Mouse (Mus musculus) Muller cell, postnatal 12 days (primary cell): ENCODE data around the gene Gm765.

Experiments used
- DNase-seq: peaks from one replicate; pipeline ENCODE4 v3.0.0-alpha.2; 2015; ENCODE audit errors: inconsistent ontology term

Gm765 gene

DNA sequence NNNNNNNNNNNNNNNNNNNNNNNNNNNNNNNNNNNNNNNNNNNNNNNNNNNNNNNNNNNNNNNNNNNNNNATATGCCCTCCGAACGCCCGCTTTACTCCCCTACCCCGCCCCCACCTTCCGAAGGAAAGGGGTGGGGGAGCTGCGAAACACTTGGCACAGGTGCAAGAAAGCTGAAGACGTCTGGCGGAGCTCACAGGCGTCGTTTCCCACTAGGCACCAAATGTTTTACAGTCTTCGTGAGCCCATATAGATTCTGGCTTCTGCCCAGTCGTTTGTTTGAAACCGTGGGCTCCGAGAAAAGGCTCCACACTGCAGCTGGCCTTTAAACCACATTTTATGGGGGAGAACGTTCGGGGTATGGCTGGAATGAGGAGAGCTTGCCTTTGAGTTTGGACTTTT, 120.6 kb downstream of the Gm765 start:
- DNase-seq, result no peak

DNA sequence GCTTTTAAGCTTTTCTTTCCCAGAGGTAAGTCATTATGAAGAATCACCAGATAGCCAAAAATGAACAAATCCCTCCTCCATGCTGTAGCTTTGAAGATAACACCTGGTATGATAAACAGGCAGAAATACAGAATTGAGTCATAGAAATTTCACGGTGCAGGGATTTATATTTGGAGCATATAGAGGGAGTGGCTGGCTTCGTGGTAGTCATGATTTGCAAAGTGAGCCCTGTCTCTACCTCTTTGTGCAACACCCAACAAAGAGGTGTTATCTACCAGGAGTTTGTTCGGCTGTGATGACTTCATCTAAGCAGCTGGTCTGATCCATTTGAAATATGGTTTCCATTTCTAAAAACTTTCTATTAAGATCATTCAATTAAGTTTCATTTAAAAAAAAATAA, 130.3 kb downstream of the Gm765 start:
- no peak for DNase-seq

DNA sequence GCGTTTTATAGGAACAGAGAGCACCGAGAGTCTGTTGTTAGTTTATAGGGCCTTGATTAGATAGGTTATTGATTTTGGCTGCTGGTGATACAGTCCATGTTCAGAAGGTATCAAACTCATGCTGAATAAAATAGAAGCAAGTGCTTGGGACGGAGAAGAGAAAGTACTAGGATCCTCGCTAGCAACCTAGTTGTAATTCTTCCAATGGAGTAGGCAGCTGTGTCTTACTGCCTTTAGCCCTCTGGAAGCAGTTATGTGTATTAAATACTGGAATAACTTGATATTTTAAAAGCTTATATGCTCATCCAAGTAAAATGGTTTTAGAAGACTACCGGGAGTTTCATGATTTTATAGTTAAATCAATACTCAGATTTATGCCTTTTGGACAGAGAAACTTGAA, 132.3 kb downstream of the Gm765 start:
- no peak for DNase-seq

DNA sequence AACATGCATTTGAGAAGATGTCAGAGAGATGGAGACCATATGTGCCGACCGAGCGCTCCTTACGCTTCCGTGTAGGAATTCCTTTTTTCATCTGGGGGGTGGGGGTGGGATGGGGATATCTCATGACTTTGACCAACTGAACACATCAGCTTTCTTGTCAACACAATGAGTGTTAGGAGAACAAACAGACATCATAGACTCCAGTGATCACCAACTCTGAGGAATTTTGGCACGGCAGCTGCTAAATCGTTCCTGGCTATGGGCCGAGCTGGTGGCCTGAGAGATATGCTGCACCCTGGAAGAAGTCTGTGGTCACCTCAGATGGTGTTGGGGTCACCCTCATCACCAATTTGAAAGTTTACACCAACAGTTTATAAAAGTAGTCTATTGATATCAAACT, 134.5 kb downstream of the Gm765 start:
- DNase-seq, result no peak

DNA sequence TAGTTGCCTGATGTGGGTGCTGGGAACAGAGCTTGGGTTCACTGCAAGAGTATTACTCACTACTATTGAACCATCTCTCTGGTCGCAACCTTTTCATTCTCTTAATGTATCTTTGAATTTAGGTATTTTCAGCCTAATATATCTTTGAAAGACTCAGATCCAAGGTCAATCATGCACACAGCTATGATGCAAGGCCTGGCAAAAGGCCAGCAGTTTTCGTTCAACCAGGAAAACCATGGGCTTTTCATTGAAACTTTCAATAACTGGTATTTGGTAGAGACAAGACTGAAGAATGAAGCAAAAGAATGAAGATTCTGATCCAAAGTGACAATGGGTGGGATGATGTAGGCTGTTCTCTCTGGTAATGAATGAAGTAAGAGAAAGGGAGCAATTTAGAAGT, 143.8 kb downstream of the Gm765 start:
- DNase-seq, result peak; percentile 71

DNA sequence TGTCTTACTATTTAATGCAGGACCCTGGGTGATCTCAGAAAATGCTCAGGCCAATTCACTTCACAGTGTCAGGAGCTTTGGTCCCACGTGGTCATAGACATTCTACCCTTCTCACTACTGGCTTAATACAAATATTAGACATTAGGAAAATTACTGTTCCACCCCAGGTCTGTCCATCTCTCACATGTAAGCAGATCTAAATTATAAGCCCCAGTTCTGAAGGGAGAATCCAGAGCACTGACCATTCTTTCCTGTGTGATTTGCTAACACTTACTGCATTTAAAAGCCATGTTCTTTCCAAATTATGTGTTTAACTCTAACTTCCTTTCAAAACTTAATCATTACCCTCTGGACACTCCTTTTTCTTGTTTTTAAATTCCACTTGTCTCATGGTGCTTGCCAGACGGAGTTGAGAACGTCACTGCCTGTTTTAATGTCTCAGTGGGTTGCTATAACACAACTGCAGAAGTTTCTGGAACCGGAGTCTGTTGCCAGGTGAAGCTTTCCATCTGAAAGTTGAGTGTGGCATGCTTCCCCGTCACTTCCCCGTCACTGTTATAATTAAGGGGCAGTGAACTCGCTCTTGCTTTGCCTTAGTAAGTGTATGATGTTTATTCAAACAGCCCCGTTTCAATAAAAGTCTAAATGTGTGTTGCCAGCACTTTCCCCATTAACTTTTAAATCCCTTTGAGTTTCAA, 151.7 kb downstream of the Gm765 start:
- DNase-seq, result no peak
